Mouse (Mus musculus) intestine, postnatal 0 days (tissue): ENCODE results near the gene Iqschfp. TPM values are rescaled to one million over a fixed set of nuclear protein-coding genes. Genes with fewer than 3 reads are reported as not detected.

Experiments
- ATAC-seq: fragments of 200-750 bp; cut with Nextera tagmentation; 2 replicates; pipeline ENCODE4 v1.8.0; 2017; ENCODE audit warnings: mild to moderate bottlenecking, moderate TSS enrichment, moderate library complexity
- H3K27ac ChIP-seq: fragments of 300-500 bp; sonication (generic); 2 replicates; pipeline ENCODE4 v1.5.1; 2014; ENCODE audit warnings: mild to moderate bottlenecking, low read depth, low read length, moderate library complexity
- H3K27me3 ChIP-seq: fragments of 300-500 bp; sonication (generic); replicated peaks from 2 replicates; pipeline ENCODE4 v1.6.1; 2014; ENCODE audit warnings: low read length, mixed read lengths; ENCODE audit not compliant: control insufficient read depth, insufficient read depth
- H3K36me3 ChIP-seq: fragments of 300-500 bp; sonication (generic); 2 replicates; pipeline ENCODE4 v1.6.1; 2014; ENCODE audit warnings: mild to moderate bottlenecking, moderate library complexity; ENCODE audit not compliant: control insufficient read depth, insufficient read depth
- H3K4me1 ChIP-seq: fragments of 300-500 bp; sonication (generic); replicated peaks from 2 replicates; pipeline ENCODE4 v1.6.1; 2014; ENCODE audit warnings: antibody characterized with exemption, low read length, mixed read lengths; ENCODE audit not compliant: control insufficient read depth, insufficient read depth
- H3K4me2 ChIP-seq: fragments of 300-500 bp; sonication (generic); replicated peaks from 2 replicates; pipeline ENCODE4 v1.6.1; 2014; ENCODE audit warnings: low read depth, mild to moderate bottlenecking, moderate library complexity
- H3K4me3 ChIP-seq: fragments of 300-500 bp; sonication (generic); 2 replicates; pipeline ENCODE4 v1.5.1; 2014; ENCODE audit warnings: low read depth, low read length
- H3K9ac ChIP-seq: fragments of 300-500 bp; sonication (generic); 2 replicates; pipeline ENCODE4 v1.6.1; 2014; ENCODE audit warnings: mild to moderate bottlenecking, low read depth, low read length
- H3K9me3 ChIP-seq: fragments of 300-500 bp; sonication (generic); 2 replicates; pipeline ENCODE4 v1.6.1; 2016; ENCODE audit warnings: mixed run types; ENCODE audit not compliant: control insufficient read depth
- CTCF ChIP-seq: sonication (generic); IDR thresholded peaks from 2 replicates; pipeline ENCODE4 v1.5.1; 2016; ENCODE audit warnings: low read depth, mild to moderate bottlenecking, control low read depth, antibody characterized with exemption, moderate library complexity
- WGBS: fragments of 180-500 bp; shearing (Covaris S2); extraction: QIAGEN DNeasy Blood & Tissue Kit; methylation state at CpG from one replicate; pipeline ENCODE4 v1.1.7; 2014; 5-methylcytosine and 5-hydroxymethylcytosine counted together
- polyA plus RNA-seq: library from polyadenylated mRNA; unstranded; fragments of >200 nt; fragmentation: Nextera tagmentation; extraction: Ambion mirVana; gene quantifications from 2 replicates; pipeline ENCODE4 v1.2.1, GENCODE M21; 2015

Gene Iqschfp
- polyA plus RNA-seq, 1 experiment from 2014 or later = 0.37 TPM

DNA sequence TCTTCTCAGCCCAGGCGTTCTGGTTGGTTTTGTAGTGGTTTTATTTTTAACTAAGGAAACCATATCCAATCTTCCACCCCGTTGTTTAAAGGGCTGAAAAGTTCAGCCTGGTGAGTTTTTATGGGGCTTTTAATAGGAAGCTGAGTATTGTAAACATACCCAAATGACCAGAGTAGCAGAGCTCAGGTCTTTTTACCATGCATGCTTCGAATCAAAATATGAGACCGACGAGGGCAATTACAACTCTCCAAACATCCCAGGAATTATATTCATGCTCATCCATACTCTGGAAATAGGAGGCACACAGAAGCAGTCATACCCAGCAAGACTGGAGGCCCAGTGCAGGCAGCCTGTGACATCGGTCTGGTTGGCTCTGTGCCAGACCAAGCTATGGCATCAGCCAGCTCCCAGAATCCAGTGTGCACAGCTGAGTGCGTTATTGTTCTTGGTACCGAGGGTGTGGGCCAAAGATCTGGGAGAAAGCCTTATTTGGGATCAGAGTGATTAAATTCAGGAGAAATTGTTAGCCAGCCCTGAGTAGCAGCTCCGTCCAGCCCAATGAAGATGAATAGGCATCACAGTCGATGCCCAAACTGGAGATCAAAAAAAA is 703.4 kb downstream of the Iqschfp start:
- WGBS = 43% methylated on average over 10 of the region's 10 CpGs
- no peak for ATAC-seq
- no peak overlapping the region for H3K27ac ChIP-seq

DNA sequence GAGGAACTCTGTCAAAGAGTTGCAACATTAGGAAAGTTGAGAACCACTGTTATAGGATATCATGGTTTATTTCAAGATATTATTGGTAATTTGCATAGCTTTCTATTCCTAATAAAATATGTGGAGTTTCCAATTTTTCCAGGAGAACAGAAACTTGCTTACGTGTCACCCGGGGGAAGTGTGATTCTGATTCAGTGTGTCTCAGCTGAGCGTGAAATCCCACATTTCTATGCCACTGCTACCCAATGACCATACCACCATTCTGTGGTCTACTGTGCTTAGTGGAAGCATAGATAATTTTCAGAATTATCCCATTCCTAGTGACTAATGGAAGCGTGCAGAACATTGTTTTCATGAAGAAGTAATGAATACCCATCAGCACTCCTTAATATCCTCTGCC is 704.9 kb downstream of the Iqschfp start:
- H3K36me3 ChIP-seq = no peaks in the 10 kb centered on the region
- WGBS = 94% methylated on average over 4 of the region's 4 CpGs
- peaks cover 6% of the 10 kb centered on the region; the same call in 1 of the 2 replicates for H3K4me1 ChIP-seq
- no peak overlapping the region for H3K4me3 ChIP-seq
- H3K9ac ChIP-seq = no peak overlapping the region
- TF ChIP-seq CTCF = no peak
- ATAC-seq = no peak
- H3K27me3 ChIP-seq = no peaks in the 10 kb centered on the region
- H3K4me2 ChIP-seq = no peak overlapping the region
- no peaks in the 10 kb centered on the region for H3K9me3 ChIP-seq
- H3K27ac ChIP-seq = no peak overlapping the region

More for the DNA sequence above, 703.4 kb downstream of the Iqschfp start:
- H3K4me2 ChIP-seq = no peak overlapping the region
- TF ChIP-seq CTCF = no peak
- H3K27me3 ChIP-seq = no peaks in the 10 kb centered on the region
- no peaks in the 10 kb centered on the region for H3K36me3 ChIP-seq
- H3K9ac ChIP-seq = no peak overlapping the region
- H3K9me3 ChIP-seq = no peaks in the 10 kb centered on the region
- H3K4me1 ChIP-seq = peaks cover 3% of the 10 kb centered on the region; the same call in 1 of the 2 replicates
- H3K4me3 ChIP-seq = no peak overlapping the region

DNA sequence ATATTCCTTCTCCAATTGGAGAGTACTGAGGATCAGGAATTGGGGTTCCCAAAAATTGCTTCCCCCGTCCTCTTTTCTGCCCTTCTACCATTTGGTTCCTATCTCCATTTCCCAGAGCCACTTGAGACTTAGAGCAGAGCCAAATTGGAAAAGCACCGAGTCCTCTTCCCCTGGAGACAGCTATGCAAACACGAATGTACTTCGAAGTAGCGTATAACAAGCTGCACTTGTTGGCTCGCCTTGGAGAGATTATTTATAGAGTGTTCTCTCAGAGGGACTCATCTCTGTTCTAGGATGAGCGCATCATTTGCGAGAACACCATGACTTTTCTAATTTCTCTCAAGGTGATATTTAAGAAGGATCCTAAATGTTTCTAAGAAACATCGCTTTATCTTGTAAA is 710.9 kb downstream of the Iqschfp start:
- no peaks in the 10 kb centered on the region for H3K36me3 ChIP-seq
- TF ChIP-seq CTCF = no peak
- 0 out of 2 replicates have a peak, but pooled peaks cover 3% of the 10 kb centered on the region for H3K4me1 ChIP-seq
- no peak overlapping the region for H3K9ac ChIP-seq
- no peak for ATAC-seq
- H3K27me3 ChIP-seq = no peaks in the 10 kb centered on the region
- H3K9me3 ChIP-seq = no peaks in the 10 kb centered on the region
- no peak overlapping the region for H3K27ac ChIP-seq
- H3K4me3 ChIP-seq = no peak overlapping the region
- H3K4me2 ChIP-seq = no peak overlapping the region
- 75% methylated on average over 9 of the region's 9 CpGs for WGBS

DNA sequence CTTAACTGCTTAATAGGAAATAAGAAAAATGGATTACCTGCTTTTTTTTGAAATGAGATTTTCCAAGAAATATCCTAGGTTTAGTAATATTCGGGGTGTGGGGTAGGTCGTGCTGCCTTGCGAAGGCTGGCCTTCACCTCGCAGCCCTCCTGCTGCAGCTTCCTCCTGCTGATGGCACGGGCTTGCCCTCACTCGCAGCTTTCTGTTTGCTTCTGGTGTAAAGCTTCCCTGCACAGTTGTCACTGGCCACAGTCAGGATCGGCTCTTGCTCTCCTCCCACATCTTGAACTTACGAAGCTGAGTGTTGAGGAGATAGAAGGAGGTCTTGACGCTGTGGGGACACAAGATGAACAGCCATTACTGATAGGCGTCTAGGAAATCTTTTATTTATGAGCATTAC is 712.4 kb downstream of the Iqschfp start:
- Histone ChIP-seq H3K27ac (no peak overlapping the region), H3K9ac (no peak overlapping the region), H3K36me3 (no peaks in the 10 kb centered on the region), H3K9me3 (no peaks in the 10 kb centered on the region), H3K4me3 (no peak overlapping the region), H3K27me3 (no peaks in the 10 kb centered on the region), H3K4me1 (0 out of 2 replicates have a peak, but pooled peaks cover 3% of the 10 kb centered on the region), H3K4me2 (no peak overlapping the region)
- ATAC-seq = no peak
- TF ChIP-seq CTCF = no peak
- WGBS = 77% methylated on average over 10 of the region's 10 CpGs

DNA sequence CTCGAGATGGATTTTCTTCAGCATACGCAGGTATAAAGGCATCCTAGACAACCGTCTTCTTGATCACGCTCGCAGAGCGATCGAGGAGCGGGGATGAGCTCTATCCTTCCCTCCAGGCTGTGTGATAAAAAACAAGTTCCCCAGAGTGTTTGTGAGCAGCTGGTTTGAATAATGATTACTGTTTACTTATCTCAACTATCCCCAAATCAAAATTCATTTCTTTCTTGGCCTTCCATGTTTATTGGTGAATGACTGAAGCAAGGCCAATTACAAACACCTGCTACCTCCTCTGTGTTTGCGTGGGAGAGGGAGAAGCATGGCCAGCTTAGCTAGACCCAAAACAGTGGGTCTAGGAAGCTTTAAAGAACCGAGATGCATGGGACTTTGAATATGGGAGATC is 712.9 kb downstream of the Iqschfp start:
- no peak for ATAC-seq
- no peak overlapping the region for H3K4me2 ChIP-seq
- H3K4me3 ChIP-seq = no peak overlapping the region
- no peak overlapping the region for H3K27ac ChIP-seq
- TF ChIP-seq CTCF = no peak
- no peak overlapping the region for H3K9ac ChIP-seq
- WGBS = 80% methylated on average over 10 of the region's 10 CpGs
- 0 out of 2 replicates have a peak, but pooled peaks cover 3% of the 10 kb centered on the region for H3K4me1 ChIP-seq
- no peaks in the 10 kb centered on the region for H3K36me3 ChIP-seq
- no peaks in the 10 kb centered on the region for H3K9me3 ChIP-seq
- H3K27me3 ChIP-seq = no peaks in the 10 kb centered on the region

DNA sequence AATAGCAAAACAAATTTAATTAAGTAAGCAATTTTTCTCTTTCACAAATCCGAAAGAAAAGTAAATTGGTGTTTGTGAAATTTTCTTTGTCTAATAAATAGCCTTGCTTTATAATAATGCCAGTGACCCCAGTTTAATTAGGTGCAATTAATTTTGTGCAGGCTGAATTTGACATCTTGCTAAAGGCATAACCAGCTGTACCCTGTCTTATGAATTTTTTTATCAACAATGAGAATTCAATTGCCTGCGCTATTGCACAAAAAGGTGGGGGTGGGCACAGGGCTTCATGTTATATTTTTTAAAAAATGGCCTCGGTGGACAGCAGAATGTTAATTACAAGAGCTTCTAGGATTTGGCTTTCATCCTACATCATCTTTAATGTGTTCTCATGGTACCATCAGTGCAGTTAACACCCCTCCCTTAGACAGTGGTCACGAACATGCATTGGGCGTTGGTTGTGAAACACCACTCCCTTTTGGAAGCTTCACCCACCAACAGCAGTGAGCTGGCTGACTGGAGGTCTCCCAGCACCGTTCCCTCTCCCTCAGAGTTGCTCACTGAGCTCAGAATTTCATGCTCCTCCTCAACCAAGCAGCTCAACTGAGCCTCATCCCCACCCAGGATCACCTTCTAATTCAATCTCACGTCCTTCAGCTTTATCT is 714.0 kb downstream of the Iqschfp start:
- H3K27ac ChIP-seq = no peak overlapping the region
- H3K9ac ChIP-seq = no peak overlapping the region
- H3K4me1 ChIP-seq = no peaks in the 10 kb centered on the region
- H3K4me2 ChIP-seq = no peak overlapping the region
- TF ChIP-seq CTCF = no peak
- H3K4me3 ChIP-seq = no peak overlapping the region
- H3K9me3 ChIP-seq = no peaks in the 10 kb centered on the region
- H3K36me3 ChIP-seq = no peaks in the 10 kb centered on the region
- no peak for ATAC-seq
- H3K27me3 ChIP-seq = no peaks in the 10 kb centered on the region
- WGBS = 80% methylated on average over 7 of the region's 7 CpGs
